Mouse (Mus musculus) thymus, adult 2 months (tissue): Measurements from ENCODE around the gene 1110008L16Rik.

ENCODE experiments used
- CTCF ChIP-seq: fragments of 200-500 bp; IDR thresholded peaks from 2 replicates; pipeline ENCODE4 v1.5.1; 2012; ENCODE audit warnings: mild to moderate bottlenecking, control low read depth, low read length, moderate library complexity, borderline replicate concordance; ENCODE audit not compliant: control insufficient read depth, poor library complexity, insufficient read depth; ENCODE audit errors: extremely low read depth
- POLR2A ChIP-seq: fragments of 200-500 bp; IDR thresholded peaks from 2 replicates; pipeline ENCODE4 v1.6.1; 2012; ENCODE audit warnings: mild to moderate bottlenecking, low read length, control low read depth, moderate library complexity; ENCODE audit not compliant: control insufficient read depth, poor library complexity, insufficient read depth; ENCODE audit errors: extremely low read depth

DNA sequence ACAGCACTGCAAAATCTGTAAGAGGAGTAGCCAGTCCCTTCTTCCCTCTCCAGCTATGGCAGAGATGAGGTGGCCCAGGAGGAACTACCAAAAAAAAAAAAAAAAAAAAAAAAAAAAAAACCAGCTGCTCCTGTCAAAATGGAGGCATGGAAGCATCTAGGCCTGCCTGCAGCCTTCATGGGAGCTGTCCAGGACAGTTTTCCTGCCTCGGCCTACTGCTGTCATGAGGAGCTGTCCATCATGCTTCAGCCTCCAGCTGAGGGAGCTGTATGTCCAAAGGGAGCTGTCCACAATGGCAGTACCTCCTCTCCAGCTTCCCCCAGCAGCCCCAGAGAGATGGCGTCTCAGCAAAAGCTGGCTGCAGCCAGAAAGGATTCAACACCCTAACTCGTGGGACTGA lies 27.1 kb upstream of the 1110008L16Rik start:
- TF ChIP-seq POLR2A (no peak), CTCF (no peak)
